Mouse (Mus musculus) fat pad, adult 2 months (tissue): ENCODE measurements at regions not wholly inside any gene's neighbourhood (a gene's known extent, or its start where the extent isn't known, plus 50 kb on each side); places are given as distances from the start of the nearest gene placed in this dataset.

Experiments used
- DNase-seq: peaks from one replicate; pipeline ENCODE4 v3.0.0-alpha.2; 2011; ENCODE audit warnings: low read depth, low spot score; ENCODE audit errors: extremely low read depth

- DNase-seq = no peak
These were observed 91.0 kb upstream of the Cpeb4 start for GRCm38 (mm10) chr11:31780969-31781368.

- no peak for DNase-seq
These were observed 90.4 kb upstream of the Cpeb4 start for GRCm38 (mm10) chr11:31781605-31782004.

- DNase-seq = no peak
These were observed 88.4 kb upstream of the Cpeb4 start for GRCm38 (mm10) chr11:31783506-31784063.

GRCm38 (mm10) chr11:31784332-31784901 is 87.6 kb upstream of the Cpeb4 start:
- DNase-seq = no peak

GRCm38 (mm10) chr11:31785160-31785559 is 86.9 kb upstream of the Cpeb4 start:
- DNase-seq = no peak

GRCm38 (mm10) chr11:31787376-31787775 is 84.6 kb upstream of the Cpeb4 start:
- DNase-seq = no peak

GRCm38 (mm10) chr11:31787917-31788703 is 83.9 kb upstream of the Cpeb4 start:
- no peak for DNase-seq

- DNase-seq = no peak
These were observed 82.0 kb upstream of the Cpeb4 start for GRCm38 (mm10) chr11:31789967-31790366.

- no peak for DNase-seq
These were observed 80.7 kb upstream of the Cpeb4 start for GRCm38 (mm10) chr11:31791264-31791663.

GRCm38 (mm10) chr11:31795084-31795483 is 76.9 kb upstream of the Cpeb4 start:
- no peak for DNase-seq

- DNase-seq = no peak
These were observed 75.8 kb upstream of the Cpeb4 start for GRCm38 (mm10) chr11:31796245-31796644.

- peak; percentile 80 for DNase-seq
These were observed 70.4 kb upstream of the Cpeb4 start for GRCm38 (mm10) chr11:31801575-31801974.

GRCm38 (mm10) chr11:31803319-31803891 is 68.6 kb upstream of the Cpeb4 start:
- no peak for DNase-seq

- no peak for DNase-seq
These were observed 67.5 kb upstream of the Cpeb4 start for GRCm38 (mm10) chr11:31804518-31804917.

- no peak for DNase-seq
These were observed 64.4 kb upstream of the Cpeb4 start for GRCm38 (mm10) chr11:31807461-31808215.

GRCm38 (mm10) chr11:31808216-31808838 is 63.7 kb upstream of the Cpeb4 start:
- no peak for DNase-seq

- DNase-seq = no peak
These were observed 61.8 kb upstream of the Cpeb4 start for GRCm38 (mm10) chr11:31810011-31810786.

GRCm38 (mm10) chr11:31812215-31812614 is 59.8 kb upstream of the Cpeb4 start:
- no peak for DNase-seq

GRCm38 (mm10) chr11:31814616-31815015 is 57.4 kb upstream of the Cpeb4 start:
- DNase-seq = no peak

- no peak for DNase-seq
These were observed 56.0 kb upstream of the Cpeb4 start for GRCm38 (mm10) chr11:31815855-31816488.
